Mouse (Mus musculus) hindbrain, embryonic 14.5 days (tissue): ENCODE measurements around the gene Tfap2a. TPM values are rescaled to one million over a fixed set of nuclear protein-coding genes. Genes with fewer than 3 reads are reported as not detected.

Source experiments
- ATAC-seq: fragments of 200-750 bp; cut with Nextera tagmentation; 2 replicates; pipeline ENCODE4 v1.8.0; 2017; ENCODE audit warnings: moderate number of reproducible peaks, mild to moderate bottlenecking, moderate TSS enrichment, moderate library complexity; ENCODE audit not compliant: low FRiP score
- DNase-seq: peaks from one replicate; pipeline ENCODE4 v3.0.0-alpha.2; 2015; ENCODE audit warnings: low spot score
- H3K27ac ChIP-seq: fragments of 300-500 bp; sonication (generic); 2 replicates; pipeline ENCODE4 v1.5.1; 2014; ENCODE audit warnings: mild to moderate bottlenecking, moderate library complexity
- H3K27me3 ChIP-seq: fragments of 300-500 bp; sonication (generic); 2 replicates; pipeline ENCODE4 v1.6.1; 2014; ENCODE audit warnings: mild to moderate bottlenecking, low read length, mixed read lengths; ENCODE audit not compliant: control insufficient read depth, insufficient read depth
- H3K36me3 ChIP-seq: fragments of 300-500 bp; sonication (generic); replicated peaks from 2 replicates; pipeline ENCODE4 v1.6.1; 2014; ENCODE audit not compliant: control insufficient read depth, insufficient read depth
- H3K4me1 ChIP-seq: fragments of 300-500 bp; sonication (generic); replicated peaks from 2 replicates; pipeline ENCODE4 v1.6.1; 2014; ENCODE audit warnings: antibody characterized with exemption, low read length, mixed read lengths; ENCODE audit not compliant: control insufficient read depth, insufficient read depth
- H3K4me2 ChIP-seq: fragments of 300-500 bp; sonication (generic); replicated peaks from 2 replicates; pipeline ENCODE4 v1.6.1; 2014; ENCODE audit warnings: mild to moderate bottlenecking, moderate library complexity
- H3K4me3 ChIP-seq: fragments of 300-500 bp; sonication (generic); replicated peaks from 2 replicates; pipeline ENCODE4 v1.5.1; 2014; ENCODE audit warnings: mild to moderate bottlenecking, low read length
- H3K9ac ChIP-seq: fragments of 300-500 bp; sonication (generic); 2 replicates; pipeline ENCODE4 v1.6.1; 2014
- H3K9me3 ChIP-seq: fragments of 300-500 bp; sonication (generic); 2 replicates; pipeline ENCODE4 v1.6.1; 2016; ENCODE audit warnings: low read length; ENCODE audit not compliant: control insufficient read depth
- WGBS: fragments of 180-500 bp; shearing (Covaris S2); extraction: QIAGEN DNeasy Blood & Tissue Kit; methylation state at CpG from one replicate; pipeline ENCODE4 v1.1.7; 2014; 5-methylcytosine and 5-hydroxymethylcytosine counted together
- polyA plus RNA-seq: library from polyadenylated mRNA; unstranded; fragments of >200 nt; fragmentation: Nextera tagmentation; extraction: Ambion mirVana; gene quantifications from 2 replicates; pipeline ENCODE4 v1.2.1, GENCODE M21; 2014

Gene Tfap2a
- polyA plus RNA-seq, 1 experiment from 2014 or later, result 10.5 TPM

DNA sequence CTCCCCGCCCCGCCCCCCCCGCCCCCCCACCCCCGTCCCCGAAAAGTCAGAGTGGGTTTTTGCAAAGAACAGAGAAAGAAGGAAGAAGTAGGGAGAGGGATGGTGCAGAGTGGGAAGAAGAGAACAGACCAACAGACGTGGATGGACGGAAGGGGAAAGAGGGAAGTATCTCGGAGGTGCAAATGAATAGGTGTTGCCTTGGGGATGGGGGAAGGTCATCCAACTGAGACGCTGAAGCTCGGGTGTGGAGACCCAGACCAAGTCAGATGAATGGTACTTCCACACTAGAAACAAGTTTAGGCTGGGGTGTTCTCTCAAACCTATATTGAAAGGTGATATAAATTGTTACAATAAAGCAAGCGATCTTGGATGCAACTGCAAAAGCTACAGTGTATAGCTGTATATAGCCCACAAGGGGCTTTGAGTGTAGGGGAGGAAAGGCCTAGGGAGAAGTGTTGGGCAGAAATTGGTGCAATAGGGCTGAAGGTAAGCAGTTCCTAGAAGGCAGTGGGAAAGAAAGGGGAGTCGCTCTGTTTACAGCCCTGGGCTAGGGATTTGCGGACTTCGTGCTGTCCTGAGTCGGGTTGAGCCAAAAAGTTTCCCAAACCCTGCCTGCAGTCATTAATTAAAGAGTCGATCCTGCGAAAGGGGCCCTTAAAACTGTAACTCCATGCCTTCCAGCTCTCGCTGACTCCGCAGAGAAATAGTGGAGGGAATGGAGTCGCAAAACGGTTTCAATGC, 28.7 kb downstream of the Tfap2a start:
- H3K9me3 ChIP-seq, result no peaks in the 10 kb centered on the region
- no peak overlapping the region for H3K27ac ChIP-seq
- no peak overlapping the region for H3K9ac ChIP-seq
- ATAC-seq, result no peak; the same call in 1 of the 2 replicates
- H3K4me2 ChIP-seq, result peak overlapping the region; percentile 38; the same call in 1 of the 2 replicates
- DNase-seq, result no peak
- WGBS, result 1% methylated on average over 21 of the region's 21 CpGs
- H3K36me3 ChIP-seq, result no peaks in the 10 kb centered on the region
- peaks cover 92% of the 10 kb centered on the region for H3K27me3 ChIP-seq
- 0 out of 2 replicates have a peak, but pooled peaks cover 3% of the 10 kb centered on the region for H3K4me1 ChIP-seq
- H3K4me3 ChIP-seq, result no peak overlapping the region

GRCm38 (mm10) chr13:40708913-40709312, 29.3 kb downstream of the Tfap2a start:
- peaks cover 3% of the 10 kb centered on the region; the same call in 1 of the 2 replicates for H3K4me1 ChIP-seq
- WGBS, result under 1% methylated on average over 26 of the region's 26 CpGs
- no peak for DNase-seq
- no peak overlapping the region for H3K27ac ChIP-seq
- peaks cover 92% of the 10 kb centered on the region for H3K27me3 ChIP-seq
- no peaks in the 10 kb centered on the region for H3K9me3 ChIP-seq
- peak; percentile 38 for ATAC-seq
- H3K9ac ChIP-seq, result no peak overlapping the region
- peak overlapping the region; percentile 6; the same call in 1 of the 2 replicates for H3K4me3 ChIP-seq
- no peaks in the 10 kb centered on the region for H3K36me3 ChIP-seq
- H3K4me2 ChIP-seq, result peak overlapping the region; percentile 38

- H3K4me2 ChIP-seq, result peak overlapping the region; percentile 38; the same call in 1 of the 2 replicates
- WGBS, result under 1% methylated on average over 5 of the region's 5 CpGs
- peaks cover 3% of the 10 kb centered on the region; the same call in 1 of the 2 replicates for H3K4me1 ChIP-seq
- no peaks in the 10 kb centered on the region for H3K36me3 ChIP-seq
- H3K27ac ChIP-seq, result peak overlapping the region; percentile 22; the same call in 1 of the 2 replicates
- DNase-seq (no peak), ATAC-seq (no peak)
- no peaks in the 10 kb centered on the region for H3K9me3 ChIP-seq
- H3K27me3 ChIP-seq, result peaks cover 92% of the 10 kb centered on the region
- H3K9ac ChIP-seq, result no peak overlapping the region
- H3K4me3 ChIP-seq, result no peak overlapping the region
These were observed 29.9 kb downstream of the Tfap2a start for GRCm38 (mm10) chr13:40708271-40708670.

DNA sequence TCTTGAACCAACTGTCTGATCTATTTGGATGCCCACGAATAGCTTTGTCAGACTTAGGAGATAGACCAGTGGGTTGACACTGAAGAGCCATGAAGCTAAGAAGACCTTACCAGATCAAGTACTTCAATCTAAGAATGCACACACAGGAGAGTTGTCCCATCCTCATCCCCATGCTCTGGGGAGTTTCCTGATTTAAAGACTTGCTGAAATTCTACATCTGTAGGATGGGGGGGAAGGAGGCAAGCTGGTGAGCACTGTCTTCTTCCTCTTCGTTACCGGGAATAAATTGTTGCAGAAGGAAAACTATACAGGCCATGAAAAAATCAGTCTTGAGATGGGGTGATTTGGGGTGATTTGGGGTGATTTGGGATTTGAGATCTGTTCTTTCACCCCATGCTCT, 30.5 kb downstream of the Tfap2a start:
- 5% methylated on average over 3 of the region's 3 CpGs for WGBS
- Histone ChIP-seq H3K4me3 (no peak overlapping the region), H3K4me1 (peaks cover 5% of the 10 kb centered on the region; the same call in 1 of the 2 replicates), H3K27ac (no peak overlapping the region), H3K27me3 (peaks cover 92% of the 10 kb centered on the region), H3K9ac (no peak overlapping the region), H3K9me3 (no peaks in the 10 kb centered on the region), H3K36me3 (no peaks in the 10 kb centered on the region), H3K4me2 (no peak overlapping the region)
- ATAC-seq (no peak), DNase-seq (no peak)

- ATAC-seq, result no peak
- no peak for DNase-seq
- no peak overlapping the region for H3K27ac ChIP-seq
- no peaks in the 10 kb centered on the region for H3K36me3 ChIP-seq
- H3K9ac ChIP-seq, result no peak overlapping the region
- peaks cover 92% of the 10 kb centered on the region for H3K27me3 ChIP-seq
- peaks cover 7% of the 10 kb centered on the region; the same call in 1 of the 2 replicates for H3K4me1 ChIP-seq
- no peak overlapping the region for H3K4me2 ChIP-seq
- no peak overlapping the region for H3K4me3 ChIP-seq
- H3K9me3 ChIP-seq, result no peaks in the 10 kb centered on the region
- WGBS, result 7% methylated on average over 5 of the region's 5 CpGs
These were observed 31.6 kb downstream of the Tfap2a start for GRCm38 (mm10) chr13:40706612-40707011.

DNA sequence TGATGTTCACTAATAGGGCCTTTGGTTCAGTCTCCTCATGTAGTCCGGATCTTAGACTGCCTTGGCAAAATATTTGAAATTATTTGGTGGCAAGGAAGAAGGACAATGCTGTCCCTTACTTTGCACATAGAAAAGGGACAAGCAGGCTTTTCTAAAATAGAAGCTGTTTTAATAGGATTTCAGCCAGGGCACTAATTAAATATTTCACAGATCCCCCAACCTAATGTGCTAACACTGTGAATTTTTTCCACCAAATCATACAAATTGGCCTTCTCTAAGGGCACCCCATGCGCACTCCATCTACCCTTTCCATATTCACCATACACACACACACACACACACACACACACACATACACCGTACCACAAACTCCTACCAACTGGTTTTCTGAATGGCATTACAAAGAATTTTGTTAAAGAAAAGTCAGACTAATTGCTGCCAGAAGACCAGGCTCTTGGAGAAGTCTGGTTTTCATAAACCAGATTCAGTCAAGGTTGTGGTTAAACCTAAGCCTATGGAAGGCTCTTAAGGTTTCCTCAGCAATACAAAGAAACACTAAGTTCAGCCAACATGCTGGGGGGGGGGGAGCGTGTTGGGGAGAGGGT, 32.3 kb downstream of the Tfap2a start:
- H3K36me3 ChIP-seq, result no peaks in the 10 kb centered on the region
- peaks cover 92% of the 10 kb centered on the region for H3K27me3 ChIP-seq
- no peak overlapping the region for H3K27ac ChIP-seq
- no peak overlapping the region for H3K4me3 ChIP-seq
- DNase-seq (no peak), ATAC-seq (no peak)
- H3K9ac ChIP-seq, result no peak overlapping the region
- peaks cover 7% of the 10 kb centered on the region; the same call in 1 of the 2 replicates for H3K4me1 ChIP-seq
- WGBS, result 6% methylated on average over 4 of the region's 4 CpGs
- H3K4me2 ChIP-seq, result no peak overlapping the region
- no peaks in the 10 kb centered on the region for H3K9me3 ChIP-seq

- Histone ChIP-seq H3K9ac (no peak overlapping the region), H3K9me3 (no peaks in the 10 kb centered on the region), H3K36me3 (no peaks in the 10 kb centered on the region), H3K4me1 (peaks cover 7% of the 10 kb centered on the region; the same call in 1 of the 2 replicates), H3K4me2 (peak overlapping the region; percentile 52), H3K27ac (no peak overlapping the region), H3K27me3 (peaks cover 95% of the 10 kb centered on the region), H3K4me3 (peak overlapping the region; percentile 27; the same call in 1 of the 2 replicates)
- ATAC-seq (no peak), DNase-seq (no peak)
- under 1% methylated on average over 28 of the region's 28 CpGs for WGBS
These were observed 33.2 kb downstream of the Tfap2a start for GRCm38 (mm10) chr13:40704864-40705455.

DNA sequence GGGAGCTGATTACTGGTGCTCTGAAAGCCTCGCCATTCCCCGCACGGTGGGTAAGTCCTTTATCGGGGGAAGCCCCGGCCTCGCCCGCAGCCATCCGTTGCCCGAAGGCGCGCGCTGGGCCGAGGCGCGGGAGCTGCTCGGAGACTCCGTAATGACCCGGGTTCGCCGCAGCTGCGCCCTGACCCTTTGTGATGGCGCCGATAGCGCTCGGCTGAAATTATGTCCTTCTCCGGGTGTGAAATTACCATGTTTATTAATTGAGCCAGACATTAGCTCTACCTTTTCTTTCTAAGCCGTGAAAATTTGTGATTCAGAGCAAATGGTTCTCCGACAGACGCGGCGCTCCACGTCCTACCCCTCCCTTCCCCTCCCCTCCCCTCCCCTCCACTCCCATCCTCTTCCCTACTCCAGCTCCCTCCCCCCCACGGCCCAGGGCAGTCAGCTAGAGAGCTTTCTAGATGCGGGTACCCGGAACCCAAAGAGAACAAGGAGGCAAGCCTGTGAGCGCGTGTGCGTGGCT, 34.1 kb downstream of the Tfap2a start:
- Histone ChIP-seq H3K27ac (peak overlapping the region; percentile 77), H3K4me1 (peaks cover 6% of the 10 kb centered on the region; the same call in 1 of the 2 replicates), H3K4me3 (peak overlapping the region; percentile 27), H3K9ac (peak overlapping the region; percentile 46), H3K27me3 (peaks cover 94% of the 10 kb centered on the region), H3K36me3 (no peaks in the 10 kb centered on the region), H3K9me3 (no peaks in the 10 kb centered on the region), H3K4me2 (peak overlapping the region; percentile 52)
- WGBS, result under 1% methylated on average over 38 of the region's 38 CpGs
- DNase-seq, result no peak
- peak; percentile 65; the same call in 1 of the 2 replicates for ATAC-seq
